Mouse (Mus musculus): Measurements from ENCODE around the gene Lamtor2. TPM values are rescaled to one million over a fixed set of nuclear protein-coding genes. Genes with fewer than 3 reads are reported as not detected.

Lamtor2 gene
- polyA plus RNA-seq, 1 experiment from 2014 or later = 76.1 TPM

- ATAC-seq (ENCODE audit: low FRiP score) = no peak
- Histone ChIP-seq H3K4me1 (replicated peaks; ENCODE audit: control insufficient read depth, insufficient read depth, low read length) (peaks cover 2% of the 10 kb centered on the region; the same call in 1 of the 2 replicates), H3K4me2 (replicated peaks; ENCODE audit: low read depth, low read length) (peak overlapping the region; percentile 69), H3K9ac (ENCODE audit: low read depth, low read length) (peak overlapping the region; percentile 65), H3K27me3 (ENCODE audit: control insufficient read depth, insufficient read depth, low read length) (no peaks in the 10 kb centered on the region), H3K27ac (ENCODE audit: low read depth, low read length) (peak overlapping the region; percentile 31; the same call in 1 of the 2 replicates), H3K36me3 (ENCODE audit: control insufficient read depth, insufficient read depth, low read length) (peaks cover 6% of the 10 kb centered on the region; the same call in 1 of the 2 replicates), H3K9me3 (ENCODE audit: control insufficient read depth, low read length) (no peaks in the 10 kb centered on the region), H3K4me3 (ENCODE audit: low read depth, low read length) (peak overlapping the region; percentile 64)
- no peak for DNase-seq (ENCODE audit: low spot score)
- 25% methylated on average over 16 of the region's 16 CpGs for WGBS
Measured at GRCm38 (mm10) chr3:88552082-88552645, 710 bp downstream of the Lamtor2 start.

- ATAC-seq (ENCODE audit: low FRiP score) = no peak
- no peak overlapping the region for H3K9ac ChIP-seq (ENCODE audit: low read depth, low read length)
- no peak for DNase-seq (ENCODE audit: low spot score)
- H3K4me2 ChIP-seq (replicated peaks; ENCODE audit: low read depth, low read length) = 0 out of 2 replicates have a peak overlapping the region, but pooled peaks have one; percentile 69
- peaks cover under 1% of the 10 kb centered on the region; the same call in 1 of the 2 replicates for H3K36me3 ChIP-seq (ENCODE audit: control insufficient read depth, insufficient read depth, low read length)
- H3K27ac ChIP-seq (ENCODE audit: low read depth, low read length) = no peak overlapping the region
- no peak overlapping the region for H3K4me3 ChIP-seq (ENCODE audit: low read depth, low read length)
- no peaks in the 10 kb centered on the region for H3K27me3 ChIP-seq (ENCODE audit: control insufficient read depth, insufficient read depth, low read length)
- 81% methylated on average over 4 of the region's 4 CpGs for whole genome bisulfite sequencing
- H3K9me3 ChIP-seq (ENCODE audit: control insufficient read depth, low read length) = no peaks in the 10 kb centered on the region
- H3K4me1 ChIP-seq (replicated peaks; ENCODE audit: control insufficient read depth, insufficient read depth, low read length) = peaks cover 2% of the 10 kb centered on the region; the same call in 1 of the 2 replicates
Measured at GRCm38 (mm10) chr3:88551586-88551985, 1.3 kb downstream of the Lamtor2 start.

DNA sequence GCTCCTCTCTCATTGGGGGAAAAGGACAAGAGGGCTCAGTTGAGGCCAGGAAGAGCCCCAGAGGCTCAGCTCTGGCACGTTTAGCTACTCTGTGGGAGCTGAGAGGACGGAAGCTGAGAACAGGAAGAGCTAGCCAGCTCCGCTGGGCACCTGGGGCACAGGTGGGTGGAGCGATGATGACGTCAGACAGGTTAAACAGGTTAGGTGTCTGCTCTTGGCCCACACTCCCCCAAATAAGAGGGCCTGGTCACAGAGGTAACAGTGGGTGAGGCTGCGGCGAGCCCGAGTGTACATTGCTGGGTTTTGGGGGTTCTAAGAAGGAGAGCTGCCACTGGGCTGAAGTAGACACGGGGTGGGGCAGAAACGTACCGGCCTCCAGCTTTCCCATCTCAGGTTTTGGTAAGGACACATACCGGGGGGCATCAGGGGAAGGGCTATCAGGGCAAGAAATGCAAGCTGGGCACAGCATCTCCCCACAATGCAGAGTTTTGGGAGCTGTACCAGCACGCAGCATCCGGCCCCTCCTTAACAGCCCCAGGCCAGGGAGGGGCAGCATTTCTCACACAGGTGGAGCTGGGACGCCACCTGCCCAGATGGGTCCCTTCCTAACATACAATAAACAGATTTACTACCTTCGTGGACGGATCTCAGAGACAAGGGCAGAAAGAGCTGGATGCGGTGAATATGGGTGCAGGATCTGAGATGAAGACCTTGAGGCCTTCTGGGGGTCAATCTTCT, 4.5 kb downstream of the Lamtor2 start, which contains the start of gene Rab25:
Gene Rab25, minus strand, starts transcription at position 121 of the 738 bp plus-strand sequence.
- Histone ChIP-seq H3K9ac (ENCODE audit: low read depth, low read length) (no peak within 1 kb of the TSS), H3K27ac (ENCODE audit: low read depth, low read length) (no peak within 1 kb of the TSS), H3K9me3 (ENCODE audit: control insufficient read depth, low read length) (no peaks in the 10 kb centered on the region), H3K4me2 (replicated peaks; ENCODE audit: low read depth, low read length) (no peak within 1 kb of the TSS), H3K4me3 (ENCODE audit: low read depth, low read length) (no peak within 1 kb of the TSS), H3K4me1 (replicated peaks; ENCODE audit: control insufficient read depth, insufficient read depth, low read length) (no peaks in the 10 kb centered on the region), H3K27me3 (ENCODE audit: control insufficient read depth, insufficient read depth, low read length) (no peaks in the 10 kb centered on the region), H3K36me3 (ENCODE audit: control insufficient read depth, insufficient read depth, low read length) (no peaks in the 10 kb centered on the region)
- DNase-seq (ENCODE audit: low spot score) (no peak), ATAC-seq (ENCODE audit: low FRiP score) (no peak)
- 48% methylated on average over 18 of the region's 18 CpGs for WGBS

DNA sequence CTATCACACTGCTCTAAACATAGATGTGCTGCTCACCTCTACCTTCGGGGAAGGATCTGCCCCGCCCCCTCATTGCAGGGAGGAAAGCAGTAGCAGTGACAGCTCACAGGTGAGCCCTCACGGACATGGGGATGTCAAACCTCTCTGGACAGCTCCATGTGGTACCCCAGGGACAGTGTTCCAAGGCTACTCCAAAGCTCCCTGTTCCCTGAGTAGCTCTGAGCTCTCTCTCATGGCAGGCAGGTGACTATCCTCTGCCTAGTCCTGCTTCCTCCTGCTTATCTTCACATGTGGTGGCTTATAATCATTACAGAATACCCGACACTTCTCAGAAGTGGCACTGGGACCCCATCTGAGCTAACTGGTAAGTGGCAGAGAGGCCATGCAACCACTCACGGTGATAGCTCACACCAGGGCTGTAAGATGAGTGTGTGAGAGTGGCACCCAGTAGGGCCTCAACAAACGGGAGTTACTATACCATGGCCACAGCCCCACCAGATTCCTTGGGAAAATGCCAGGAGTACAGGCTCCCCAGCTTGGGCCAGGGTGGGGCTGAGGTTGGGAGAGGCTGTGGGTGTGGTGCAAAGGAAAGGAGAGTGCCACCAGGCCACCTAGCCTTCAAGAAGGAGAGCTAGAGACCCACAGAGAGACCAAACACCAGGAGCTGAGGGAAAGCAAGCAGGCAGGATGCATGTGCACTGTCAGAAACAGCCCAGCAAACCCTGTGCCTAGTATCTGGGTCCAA, 6.0 kb downstream of the Lamtor2 start:
- ATAC-seq (ENCODE audit: low FRiP score) (no peak), DNase-seq (ENCODE audit: low spot score) (no peak)
- Histone ChIP-seq H3K4me3 (ENCODE audit: low read depth, low read length) (no peak overlapping the region), H3K36me3 (ENCODE audit: control insufficient read depth, insufficient read depth, low read length) (no peaks in the 10 kb centered on the region), H3K27me3 (ENCODE audit: control insufficient read depth, insufficient read depth, low read length) (no peaks in the 10 kb centered on the region), H3K27ac (ENCODE audit: low read depth, low read length) (no peak overlapping the region), H3K4me2 (replicated peaks; ENCODE audit: low read depth, low read length) (no peak overlapping the region), H3K9me3 (ENCODE audit: control insufficient read depth, low read length) (no peaks in the 10 kb centered on the region), H3K4me1 (replicated peaks; ENCODE audit: control insufficient read depth, insufficient read depth, low read length) (no peaks in the 10 kb centered on the region), H3K9ac (ENCODE audit: low read depth, low read length) (no peak overlapping the region)
- 76% methylated on average over 6 of the region's 6 CpGs for WGBS

DNA sequence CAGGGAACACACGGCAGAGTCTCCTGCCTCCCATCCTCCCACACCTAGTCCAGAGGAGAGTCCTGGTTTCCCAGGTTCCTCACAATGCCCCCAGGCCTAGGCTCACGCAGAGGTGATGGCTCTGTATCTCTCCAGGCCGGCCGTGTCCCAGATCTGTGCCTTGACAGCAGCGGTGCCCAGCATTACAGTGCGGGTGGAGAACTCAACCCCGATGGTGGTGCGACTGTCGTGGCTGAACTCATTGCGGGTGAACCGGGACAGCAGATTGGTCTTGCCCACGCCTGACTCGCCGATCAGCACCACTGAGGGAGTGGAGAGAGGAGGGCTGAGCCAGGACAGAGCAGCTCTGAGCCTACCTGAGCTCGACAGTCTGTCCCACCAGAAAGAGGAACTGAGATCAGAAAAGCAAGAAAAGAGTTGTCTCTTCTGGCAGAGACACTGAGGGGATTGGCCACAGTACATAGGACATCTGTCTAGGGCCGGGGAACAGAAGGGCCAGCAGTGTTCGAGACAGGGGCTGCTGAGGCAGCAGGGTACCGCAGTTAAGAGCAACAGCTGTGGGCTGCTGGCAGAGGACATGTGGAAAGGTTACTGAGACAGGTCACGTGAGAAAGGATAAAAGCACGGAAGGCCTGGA, 7.8 kb downstream of the Lamtor2 start:
- Histone ChIP-seq H3K27ac (ENCODE audit: low read depth, low read length) (no peak overlapping the region), H3K27me3 (ENCODE audit: control insufficient read depth, insufficient read depth, low read length) (no peaks in the 10 kb centered on the region), H3K4me2 (replicated peaks; ENCODE audit: low read depth, low read length) (no peak overlapping the region), H3K9me3 (ENCODE audit: control insufficient read depth, low read length) (no peaks in the 10 kb centered on the region), H3K9ac (ENCODE audit: low read depth, low read length) (no peak overlapping the region), H3K4me1 (replicated peaks; ENCODE audit: control insufficient read depth, insufficient read depth, low read length) (no peaks in the 10 kb centered on the region), H3K4me3 (ENCODE audit: low read depth, low read length) (no peak overlapping the region), H3K36me3 (ENCODE audit: control insufficient read depth, insufficient read depth, low read length) (no peaks in the 10 kb centered on the region)
- ATAC-seq (ENCODE audit: low FRiP score) (no peak), DNase-seq (ENCODE audit: low spot score) (no peak)
- 61% methylated on average over 20 of the region's 20 CpGs for WGBS

GRCm38 (mm10) chr3:88544514-88544913, 8.4 kb downstream of the Lamtor2 start:
- no peak overlapping the region for H3K9ac ChIP-seq (ENCODE audit: low read depth, low read length)
- H3K36me3 ChIP-seq (ENCODE audit: control insufficient read depth, insufficient read depth, low read length) = no peaks in the 10 kb centered on the region
- H3K9me3 ChIP-seq (ENCODE audit: control insufficient read depth, low read length) = no peaks in the 10 kb centered on the region
- no peak overlapping the region for H3K4me3 ChIP-seq (ENCODE audit: low read depth, low read length)
- ATAC-seq (ENCODE audit: low FRiP score) (no peak), DNase-seq (ENCODE audit: low spot score) (peak; percentile 43)
- no peak overlapping the region for H3K4me2 ChIP-seq (replicated peaks; ENCODE audit: low read depth, low read length)
- WGBS = 43% methylated on average over 5 of the region's 5 CpGs
- no peak overlapping the region for H3K27ac ChIP-seq (ENCODE audit: low read depth, low read length)
- H3K4me1 ChIP-seq (replicated peaks; ENCODE audit: control insufficient read depth, insufficient read depth, low read length) = no peaks in the 10 kb centered on the region
- H3K27me3 ChIP-seq (ENCODE audit: control insufficient read depth, insufficient read depth, low read length) = no peaks in the 10 kb centered on the region

DNA sequence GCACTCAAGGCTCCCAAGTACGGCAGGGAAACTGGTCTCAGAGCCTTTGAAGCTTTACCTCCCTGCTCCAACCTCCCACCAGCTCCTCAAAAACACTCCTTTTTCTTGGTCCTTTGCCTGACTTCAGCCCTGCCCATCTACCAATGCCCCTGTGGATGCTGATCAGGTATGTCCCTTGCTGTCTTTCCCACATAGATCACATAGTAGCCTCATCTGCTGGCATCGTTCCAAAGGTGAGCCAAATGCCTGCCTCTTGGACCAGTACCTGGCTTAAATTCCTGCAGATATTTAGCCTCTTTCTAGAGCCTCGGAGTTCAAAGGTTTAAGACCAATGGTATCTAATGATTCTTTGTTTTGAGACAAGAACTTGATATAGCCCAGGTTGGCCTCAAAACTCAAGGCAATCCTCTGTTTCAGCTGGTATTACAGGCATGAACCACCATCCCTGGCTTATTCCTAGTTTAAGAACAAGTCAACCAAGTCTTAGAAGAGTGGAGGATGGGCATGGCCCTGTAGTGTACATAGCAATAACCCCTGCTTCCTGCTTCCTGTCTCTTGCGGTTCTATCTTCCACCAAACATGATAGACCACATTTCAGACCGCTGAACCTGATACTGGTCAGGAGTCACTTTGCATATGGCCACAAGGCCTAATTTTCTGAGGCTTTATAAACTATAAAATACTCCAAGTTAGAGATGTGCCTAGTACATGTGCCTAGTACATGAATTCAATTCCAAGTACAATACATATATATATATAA, 9.0 kb downstream of the Lamtor2 start:
- no peak for ATAC-seq (ENCODE audit: low FRiP score)
- no peaks in the 10 kb centered on the region for H3K9me3 ChIP-seq (ENCODE audit: control insufficient read depth, low read length)
- H3K27ac ChIP-seq (ENCODE audit: low read depth, low read length) = no peak overlapping the region
- peaks cover under 1% of the 10 kb centered on the region for H3K4me1 ChIP-seq (replicated peaks; ENCODE audit: control insufficient read depth, insufficient read depth, low read length)
- no peak for DNase-seq (ENCODE audit: low spot score)
- H3K36me3 ChIP-seq (ENCODE audit: control insufficient read depth, insufficient read depth, low read length) = no peaks in the 10 kb centered on the region
- WGBS = 76% methylated on average over 5 of the region's 5 CpGs
- no peak overlapping the region for H3K4me3 ChIP-seq (ENCODE audit: low read depth, low read length)
- no peak overlapping the region for H3K9ac ChIP-seq (ENCODE audit: low read depth, low read length)
- no peak overlapping the region for H3K4me2 ChIP-seq (replicated peaks; ENCODE audit: low read depth, low read length)
- no peaks in the 10 kb centered on the region for H3K27me3 ChIP-seq (ENCODE audit: control insufficient read depth, insufficient read depth, low read length)

GRCm38 (mm10) chr3:88543174-88543573, 9.7 kb downstream of the Lamtor2 start:
- H3K4me3 ChIP-seq (ENCODE audit: low read depth, low read length) = no peak overlapping the region
- H3K4me1 ChIP-seq (replicated peaks; ENCODE audit: control insufficient read depth, insufficient read depth, low read length) = peaks cover 7% of the 10 kb centered on the region
- H3K27me3 ChIP-seq (ENCODE audit: control insufficient read depth, insufficient read depth, low read length) = no peaks in the 10 kb centered on the region
- H3K36me3 ChIP-seq (ENCODE audit: control insufficient read depth, insufficient read depth, low read length) = peaks cover 4% of the 10 kb centered on the region; the same call in 1 of the 2 replicates
- ATAC-seq (ENCODE audit: low FRiP score) = no peak
- H3K27ac ChIP-seq (ENCODE audit: low read depth, low read length) = no peak overlapping the region
- no peaks in the 10 kb centered on the region for H3K9me3 ChIP-seq (ENCODE audit: control insufficient read depth, low read length)
- no peak overlapping the region for H3K9ac ChIP-seq (ENCODE audit: low read depth, low read length)
- 83% methylated on average over 8 of the region's 8 CpGs for WGBS
- no peak overlapping the region for H3K4me2 ChIP-seq (replicated peaks; ENCODE audit: low read depth, low read length)
- no peak for DNase-seq (ENCODE audit: low spot score)
